Mouse (Mus musculus) neutrophil, adult 83 days (primary cell): ENCODE results near the gene Suclg2. TPM values are rescaled to one million over a fixed set of nuclear protein-coding genes. Genes with fewer than 3 reads are reported as not detected.

Experiments
- total RNA-seq, 2 experiments: library from RNA; stranded (reverse); gene quantifications; one replicate each; pipeline ENCODE4 v1.2.4; 2023

Gene Suclg2
- total RNA-seq, result 10 to 100 TPM; 10.9 to 12.3 TPM

GRCm38 (mm10) chr6:95718031-95718968 is at the start of gene Suclg2:
Suclg2 (minus strand) TSS chr6:95718800.

